In genomic region chr9:85331521-85331920, GRCm38 (mm10) we compare ENCODE assay signal across 25 mouse cellular contexts. TPM values are rescaled to one million over a fixed set of nuclear protein-coding genes. Genes with fewer than 3 reads are reported as not detected.
A peak's percentile ranks its signal among the peaks of the same experiment; 100 is the strongest.
DNase-seq lines count a peak whose midpoint lies in the region; ATAC-seq and TF ChIP-seq lines count a peak whose summit lies in the region.
"Had no signal": no experiment of that assay in that cellular context is flagged by ENCODE, and none has a peak within 500 bp of the region (broad histone marks: within the 10 kb centered on the region; RNA-seq: fewer than 3 reads in every experiment).

No protein-coding gene starts in this region.

- H3K36me3 ChIP-seq in hindbrain, postnatal 0 days (ENCODE audit: insufficient read depth, low read length), result no peaks in the 10 kb centered on the region
- H3K36me3 ChIP-seq in hindbrain, embryonic 11.5 days (ENCODE audit: control insufficient read depth, insufficient read depth, low read length), result no peaks in the 10 kb centered on the region
- H3K36me3 ChIP-seq: embryonic facial prominence, embryonic 10.5 days; heart, embryonic 12.5 days had no signal

- TF ChIP-seq CTCF in hindbrain, postnatal 0 days (IDR thresholded peaks at IDR 0.05; ENCODE audit: low read depth), result no peak
- no peak for TF ChIP-seq CTCF in bone marrow macrophage, adult 2 months (IDR thresholded peaks at IDR 0.05; ENCODE audit: low read depth, low read length)

- intact Hi-C loops in left cerebral cortex, postnatal 4 days (cut with DNase I), result no loop called here

- peak; percentile 9 to 31 for DNase-seq in cerebellum, postnatal 10 days
- DNase-seq in cerebellum, adult 11-12 months, result no peak
- DNase-seq in hindbrain, postnatal 0 days (ENCODE audit: low spot score), result peak; percentile 27
- no peak for DNase-seq in hindbrain, embryonic 11.5 days (ENCODE audit: low spot score)
- peak; percentile 17 for DNase-seq in left cerebral cortex, postnatal 4 days
- no peak for DNase-seq in left cerebral cortex, adult 11 months (ENCODE audit: low spot score)
- DNase-seq in cerebellum, postnatal 25 days, result no peak
- DNase-seq: adrenal gland, postnatal 10 days; cerebellum, adult 18-20 months; heart, postnatal 4 days; lung, adult 18-20 months had no signal

- no peaks in the 10 kb centered on the region for H3K9me3 ChIP-seq in hindbrain, postnatal 0 days (ENCODE audit: low read length)
- no peaks in the 10 kb centered on the region for H3K9me3 ChIP-seq in hindbrain, embryonic 11.5 days (ENCODE audit: control insufficient read depth, low read length)
- H3K9me3 ChIP-seq: embryonic facial prominence, embryonic 10.5 days; heart, embryonic 12.5 days had no signal

- 42% methylated on average over 2 of the region's 2 CpGs for WGBS in hindbrain, postnatal 0 days
- WGBS in hindbrain, embryonic 11.5 days, result 72% methylated on average over 2 of the region's 2 CpGs

- no peaks in the 10 kb centered on the region for H3K27me3 ChIP-seq in hindbrain, postnatal 0 days (ENCODE audit: insufficient read depth, low read length)
- no peaks in the 10 kb centered on the region for H3K27me3 ChIP-seq in hindbrain, embryonic 11.5 days (ENCODE audit: control insufficient read depth, insufficient read depth, low read length)
- H3K27me3 ChIP-seq: heart, embryonic 12.5 days had no signal

- no peak overlapping the region for H3K4me2 ChIP-seq in hindbrain, postnatal 0 days (ENCODE audit: low read depth, low read length)
- H3K4me2 ChIP-seq in hindbrain, embryonic 11.5 days (replicated peaks; ENCODE audit: low read depth, low read length), result no peak overlapping the region
- H3K4me2 ChIP-seq: heart, embryonic 12.5 days; liver, embryonic 11.5 days had no signal

- TF ChIP-seq POLR2A in bone marrow macrophage, adult 2 months (IDR thresholded peaks at IDR 0.05; ENCODE audit: borderline replicate concordance, low read depth, low read length), result no peak

- no peak overlapping the region for H3K9ac ChIP-seq in hindbrain, postnatal 0 days (replicated peaks; ENCODE audit: low read length)
- H3K9ac ChIP-seq in hindbrain, embryonic 11.5 days (ENCODE audit: low read depth, low read length), result no peak overlapping the region
- H3K9ac ChIP-seq: heart, embryonic 12.5 days had no signal

- H3K4me3 ChIP-seq in hindbrain, postnatal 0 days (ENCODE audit: low read length), result no peak overlapping the region
- H3K4me3 ChIP-seq in hindbrain, embryonic 11.5 days (ENCODE audit: low read depth, low read length), result no peak overlapping the region
- no peak overlapping the region for H3K4me3 ChIP-seq in bone marrow macrophage, adult 2 months (ENCODE audit: insufficient read depth, low read length)
- H3K4me3 ChIP-seq: embryonic facial prominence, embryonic 10.5 days; heart, embryonic 12.5 days had no signal

- ATAC-seq in hindbrain, postnatal 0 days, result no peak
- no peak for ATAC-seq in hindbrain, embryonic 11.5 days (ENCODE audit: low FRiP score)
- ATAC-seq: activated CD4-positive, CD25-positive, alpha-beta regulatory T cell, adult 4 months; CD4-positive, CD25-positive, alpha-beta regulatory T cell, adult 4 months; hindbrain, embryonic 16.5 days; intestine, postnatal 0 days had no signal

- no peak overlapping the region for H3K27ac ChIP-seq in hindbrain, postnatal 0 days
- H3K27ac ChIP-seq in hindbrain, embryonic 11.5 days (ENCODE audit: low read depth, low read length), result no peak overlapping the region
- peak overlapping the region; percentile 60 for H3K27ac ChIP-seq in bone marrow macrophage, adult 2 months (ENCODE audit: insufficient read depth, low read depth, low read length)
- H3K27ac ChIP-seq: embryonic facial prominence, embryonic 10.5 days had no signal

- H3K4me1 ChIP-seq in hindbrain, postnatal 0 days (ENCODE audit: insufficient read depth, low read length), result no peaks in the 10 kb centered on the region
- H3K4me1 ChIP-seq in hindbrain, embryonic 11.5 days (replicated peaks; ENCODE audit: control insufficient read depth, insufficient read depth, low read length), result no peaks in the 10 kb centered on the region
- H3K4me1 ChIP-seq in bone marrow macrophage, adult 2 months (ENCODE audit: control insufficient read depth, insufficient read depth, low read length), result peaks cover 8% of the 10 kb centered on the region
- H3K4me1 ChIP-seq: heart, embryonic 12.5 days had no signal

RNA-seq across cellular contexts. Expression of gene Tent5a, which starts 4.4 kb away (rescaled TPM):
- 4.2 and 4.5 TPM in 2 replicates for total RNA-seq in hindbrain, postnatal 0 days (2014; rRNA removed)
- polyA plus RNA-seq in hindbrain, postnatal 0 days (2015; fragmentation: Nextera tagmentation; extraction: Ambion mirVana), result 3.5 and 3.7 TPM in 2 replicates
- 4.9 and 5.2 TPM in 2 replicates for polyA plus RNA-seq in hindbrain, embryonic 11.5 days (2014; fragmentation: Nextera tagmentation; extraction: Ambion mirVana)
- total RNA-seq in left cerebral cortex, postnatal 4 days (2021), result 1 to 10 TPM; 2.0 to 2.1 TPM
- polyA plus RNA-seq in bone marrow macrophage, adult 2 months (2012; ENCODE audit: insufficient read depth, insufficient read length, missing spikeins), result 54.5 and 55.5 TPM in 2 replicates

RNA-seq across cellular contexts. Expression of gene Gm11114, which starts 18.9 kb away (rescaled TPM):
- total RNA-seq in hindbrain, postnatal 0 days (2014; rRNA removed), result not detected in 2 replicates
- not detected in 2 replicates for polyA plus RNA-seq in hindbrain, postnatal 0 days (2015; fragmentation: Nextera tagmentation; extraction: Ambion mirVana)
- not detected in 2 replicates for polyA plus RNA-seq in hindbrain, embryonic 11.5 days (2014; fragmentation: Nextera tagmentation; extraction: Ambion mirVana)
- not detected for total RNA-seq in left cerebral cortex, postnatal 4 days (2021)
- not detected in 2 replicates for polyA plus RNA-seq in bone marrow macrophage, adult 2 months (2012; ENCODE audit: insufficient read depth, insufficient read length, missing spikeins)
- total RNA-seq: adrenal gland, postnatal 10 days; ES-E14; gastrocnemius, adult 8-10 months; heart, postnatal 4 days; layer of hippocampus, adult 18-20 months; left cerebral cortex, adult 18-20 months; left cerebral cortex, postnatal 36 days had no signal
- polyA plus RNA-seq: activated CD4-positive, CD25-positive, alpha-beta regulatory T cell, adult 4 months; CD4-positive, CD25-positive, alpha-beta regulatory T cell, adult 4 months; embryonic facial prominence, embryonic 10.5 days; forebrain, embryonic 11.5 days; heart, embryonic 12.5 days; hindbrain, embryonic 16.5 days; intestine, postnatal 0 days; liver, embryonic 11.5 days had no signal

Comparison
In these comparisons a context has a peak if more than half of its experiments do, and no peak if none do; other contexts are left out.
1. DNase-seq: peak in cerebellum, postnatal 10 days (2 of 2), hindbrain, postnatal 0 days (single experiment) and left cerebral cortex, postnatal 4 days (single experiment); none in cerebellum, adult 11-12 months (single experiment), hindbrain, embryonic 11.5 days (single experiment), left cerebral cortex, adult 11 months (single experiment) and cerebellum, postnatal 25 days (0 of 2).